Mouse (Mus musculus) small intestine, adult 10 weeks (tissue): ENCODE data around the gene Bpnt1. TPM values are rescaled to one million over a fixed set of nuclear protein-coding genes. Genes with fewer than 3 reads are reported as not detected.

ENCODE experiments used
- polyA plus RNA-seq: library from polyadenylated mRNA; stranded (reverse); fragments of 350-450 nt; fragmentation: Illumina TruSeq; extraction: RNeasy Lipid Tissue Mini Kit (QIAGEN cat#74804); gene quantifications from one replicate; pipeline ENCODE4 v1.2.3, GENCODE M21; 2014; ENCODE audit warnings: low replicate concordance

Bpnt1 gene
- 1,107 TPM for polyA plus RNA-seq

DNA sequence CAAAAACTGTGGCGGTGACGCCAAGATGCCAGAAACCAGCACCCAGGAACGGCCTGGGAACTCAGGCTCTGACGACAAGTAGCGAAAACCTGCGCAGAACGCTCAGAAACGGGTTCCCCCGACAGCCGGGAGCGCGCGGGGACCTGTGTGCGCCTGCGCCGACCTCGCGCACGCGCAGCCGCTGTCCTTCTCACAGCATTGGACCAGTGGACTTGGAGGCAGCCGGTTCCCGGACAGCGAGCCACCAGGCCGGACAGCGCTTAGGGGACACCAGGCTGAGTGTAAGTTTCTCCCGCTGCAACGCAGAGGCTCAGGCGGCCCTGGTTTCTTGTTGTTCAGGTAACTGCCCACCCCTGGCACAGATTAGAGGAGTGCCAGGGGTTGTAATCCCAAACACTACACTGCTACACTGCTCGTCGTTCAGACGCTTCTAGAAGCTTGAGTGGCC lies at the start of gene Bpnt1:
Bpnt1 (plus strand) TSS at position 167 of the 448 bp plus-strand sequence.

DNA sequence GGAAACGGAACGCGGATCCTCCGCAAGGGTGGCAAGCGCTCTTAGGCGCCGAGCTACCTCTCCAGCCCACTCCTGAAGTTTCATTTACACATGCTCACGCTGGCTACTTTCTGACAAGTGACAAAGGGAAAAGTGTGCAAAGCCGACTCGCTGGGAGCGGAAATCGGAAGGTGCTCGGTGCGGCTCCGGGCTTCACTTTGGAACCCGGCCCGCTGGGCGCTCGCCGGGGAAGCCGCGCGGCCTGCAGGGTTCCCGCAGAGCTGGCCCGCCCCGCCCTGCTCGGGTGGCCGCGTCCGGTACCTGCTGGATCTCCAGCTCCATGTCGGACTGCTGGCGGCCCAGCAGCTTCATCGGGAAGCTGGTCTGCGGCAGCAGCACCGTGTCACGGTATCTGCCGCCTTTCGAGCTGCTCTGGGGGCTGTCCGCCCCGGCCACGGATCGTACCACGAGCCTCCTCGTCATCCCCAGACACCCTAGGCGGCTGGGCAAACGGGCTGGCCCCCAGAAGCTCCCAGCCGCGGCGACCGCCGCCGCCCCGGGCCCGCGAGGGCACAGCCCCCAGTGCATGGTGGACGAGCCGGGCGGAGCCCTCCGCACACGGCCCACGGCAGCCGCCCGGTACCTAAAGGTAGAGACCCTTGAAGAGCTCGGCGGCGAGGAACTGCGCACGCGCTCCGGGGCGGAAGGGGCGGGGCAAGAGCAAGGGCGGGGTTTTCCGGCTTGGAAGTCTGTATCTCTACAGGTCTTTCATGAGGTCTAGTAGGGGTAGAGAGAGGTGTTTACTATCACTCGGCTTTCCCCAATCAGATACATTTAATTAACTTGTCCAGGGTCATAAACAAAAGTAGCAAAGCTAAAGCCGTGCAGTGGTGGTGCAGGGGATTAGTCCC lies 3.0 kb upstream of the Bpnt1 start, which contains the start of gene Iars2:
Iars2 (minus strand) TSS at position 676 of the 890 bp plus-strand sequence.

DNA sequence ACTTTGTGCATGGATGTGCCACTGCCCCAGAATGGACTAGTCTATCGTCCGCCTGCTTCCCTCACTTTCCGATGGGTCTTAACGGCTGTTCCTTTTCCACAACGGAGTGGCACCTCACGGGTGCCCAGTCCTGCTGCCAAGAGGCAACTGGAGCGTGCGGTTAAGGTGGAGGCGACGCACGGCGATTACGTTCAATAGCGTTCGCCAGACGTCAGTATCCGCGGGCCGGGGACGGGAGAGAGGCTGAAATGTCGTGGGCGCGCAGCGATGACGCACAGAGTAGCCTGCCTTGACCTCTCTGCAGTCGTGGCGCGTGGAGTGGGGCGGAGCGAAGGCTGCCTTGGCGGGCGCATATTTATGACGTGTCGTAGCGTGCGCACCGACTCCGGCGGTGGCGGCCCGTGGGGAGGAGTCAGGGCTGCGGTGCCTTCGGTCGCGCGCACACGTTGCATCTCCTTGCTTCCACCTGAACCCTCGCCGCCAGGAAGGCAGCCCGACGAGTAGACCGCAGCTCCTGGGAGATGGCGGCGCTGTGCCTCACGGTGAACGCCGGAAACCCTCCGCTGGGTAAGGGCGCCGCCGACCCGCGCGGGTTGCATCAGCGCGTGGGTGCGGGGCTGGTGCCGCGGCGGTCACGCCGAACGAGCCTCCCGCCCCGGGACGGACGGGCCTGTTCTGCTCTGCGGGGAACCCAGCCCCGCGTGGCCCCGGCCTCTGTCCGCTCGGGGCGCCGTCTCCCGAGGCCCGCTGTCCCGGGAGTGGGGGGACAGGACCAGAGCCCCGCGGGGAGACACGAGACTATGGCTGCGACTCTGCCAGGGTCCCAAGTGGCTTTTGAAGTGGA lies 30.9 kb downstream of the Bpnt1 start, which contains the start of gene Eprs:
Eprs (plus strand) TSS at position 368 of the 844 bp plus-strand sequence.

Other genes with a start within 250 kb of the Bpnt1 start
- 21.1 TPM for gene Rab3gap2, start 128.0 kb upstream of the Bpnt1 start, polyA plus RNA-seq
- 13.6 TPM for gene Iars2, start 2.8 kb upstream of the Bpnt1 start, polyA plus RNA-seq
- gene Eprs, start 30.9 kb downstream of the Bpnt1 start, polyA plus RNA-seq = 28.6 TPM
- 72.4 TPM for gene Slc30a10, start 122.7 kb downstream of the Bpnt1 start, polyA plus RNA-seq